Mouse (Mus musculus): ENCODE results near the gene Wwox.

Wwox gene

GRCm38 (mm10) chr8:114927412-114927811, 488.0 kb downstream of the Wwox start:
- no peak for DNase-seq

DNA sequence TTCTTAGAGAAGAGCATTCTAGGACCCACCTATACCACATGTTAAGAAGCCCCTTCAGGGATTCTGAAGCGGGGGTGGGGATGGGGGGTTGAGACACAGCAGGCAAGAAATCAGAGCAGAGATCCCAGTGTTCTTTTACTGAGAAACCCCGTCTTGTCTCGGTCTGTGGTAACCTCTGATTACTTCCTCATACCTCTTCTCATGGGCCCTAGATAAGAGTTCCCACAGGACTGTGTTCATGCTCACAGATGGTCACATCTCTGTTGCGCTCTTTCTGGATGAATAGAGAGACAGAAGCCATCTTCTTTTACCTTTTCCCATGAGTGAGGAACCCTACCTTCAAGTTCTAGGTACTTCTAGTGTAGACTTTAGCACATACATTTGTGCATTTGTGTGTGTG, 488.5 kb downstream of the Wwox start:
- no peak for DNase-seq

- DNase-seq = no peak
Measured at GRCm38 (mm10) chr8:114929597-114929996, 490.1 kb downstream of the Wwox start.

GRCm38 (mm10) chr8:114932071-114932630, 492.7 kb downstream of the Wwox start:
- DNase-seq = no peak

GRCm38 (mm10) chr8:114933248-114933647, 493.8 kb downstream of the Wwox start:
- DNase-seq = no peak

DNA sequence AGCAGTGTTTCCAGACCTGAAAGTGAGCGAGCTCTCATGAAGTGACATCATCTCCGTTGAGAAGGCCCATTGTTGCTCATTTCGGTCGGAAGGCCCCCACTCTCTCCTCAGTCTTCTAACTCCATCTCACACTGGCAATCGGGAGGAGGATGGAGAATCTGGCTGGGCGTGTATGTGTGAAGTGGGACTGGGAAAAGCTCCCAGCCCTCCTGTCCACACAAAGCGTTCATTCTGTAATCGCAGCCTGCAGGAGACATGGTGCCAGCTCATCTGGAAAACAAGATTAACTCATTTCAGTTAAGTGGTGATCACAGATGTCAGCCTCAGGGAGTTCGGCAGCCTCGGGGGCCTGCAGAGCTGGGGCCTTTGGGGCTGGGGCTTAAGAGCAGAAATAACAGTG, 497.4 kb downstream of the Wwox start:
- no peak for DNase-seq

DNA sequence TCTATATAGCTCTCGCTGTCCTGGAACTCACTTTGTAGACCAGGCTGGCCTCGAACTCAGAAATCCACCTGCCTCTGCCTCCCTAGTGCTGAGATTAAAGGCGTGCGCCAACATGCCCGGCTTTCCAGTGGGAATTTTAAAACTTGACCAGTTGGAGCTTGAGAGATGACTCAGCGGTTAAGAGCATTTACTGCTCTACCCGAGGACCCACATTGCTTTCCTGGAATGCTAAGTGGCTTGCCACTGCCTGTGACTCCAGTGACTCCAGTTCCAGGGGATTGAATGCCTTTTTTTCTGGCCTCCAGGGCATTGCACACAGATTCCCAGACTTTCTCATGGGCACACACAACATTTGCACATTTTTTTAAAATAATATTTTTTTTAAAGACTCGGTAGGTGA, 499.9 kb downstream of the Wwox start:
- DNase-seq = peak; percentile 7 to 15

DNA sequence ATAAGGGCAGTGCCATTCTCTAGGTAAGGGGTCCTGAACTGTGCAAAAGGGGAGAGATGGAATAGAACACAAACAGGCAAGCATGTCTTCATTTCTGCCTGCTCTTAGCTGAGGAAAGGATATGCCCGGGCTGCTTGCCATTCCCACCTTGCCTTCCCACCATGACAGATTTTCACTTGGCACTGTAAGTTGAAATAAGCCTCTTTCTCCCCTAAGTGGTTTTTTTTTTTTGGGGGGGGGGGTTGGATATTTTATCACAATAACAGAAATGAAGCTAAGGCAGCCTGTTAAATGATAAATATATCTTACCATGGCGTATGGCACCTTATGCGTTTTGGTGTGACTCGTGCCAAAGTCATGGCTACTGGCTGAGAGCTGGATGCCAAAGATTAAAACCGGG, 501.6 kb downstream of the Wwox start:
- DNase-seq = no peak

DNA sequence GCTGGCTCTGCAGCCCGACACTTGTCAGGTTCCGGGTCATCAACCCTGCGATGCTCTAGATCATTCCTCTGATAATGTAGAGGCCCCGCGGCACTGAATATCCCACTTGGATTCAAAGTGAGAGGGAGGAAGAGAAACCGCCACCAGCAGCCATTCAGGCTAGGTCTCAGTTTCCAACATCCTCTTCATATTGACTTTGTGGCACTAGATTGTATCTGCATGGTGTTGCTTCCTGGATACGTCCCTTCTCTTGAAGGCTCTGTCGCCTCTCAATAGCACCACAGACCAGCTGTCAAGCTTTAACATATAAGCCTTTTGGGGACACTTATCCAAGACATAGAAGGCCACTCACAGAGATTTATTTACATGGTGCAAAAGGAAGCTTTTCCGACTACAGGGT, 502.2 kb downstream of the Wwox start:
- DNase-seq = no peak

DNA sequence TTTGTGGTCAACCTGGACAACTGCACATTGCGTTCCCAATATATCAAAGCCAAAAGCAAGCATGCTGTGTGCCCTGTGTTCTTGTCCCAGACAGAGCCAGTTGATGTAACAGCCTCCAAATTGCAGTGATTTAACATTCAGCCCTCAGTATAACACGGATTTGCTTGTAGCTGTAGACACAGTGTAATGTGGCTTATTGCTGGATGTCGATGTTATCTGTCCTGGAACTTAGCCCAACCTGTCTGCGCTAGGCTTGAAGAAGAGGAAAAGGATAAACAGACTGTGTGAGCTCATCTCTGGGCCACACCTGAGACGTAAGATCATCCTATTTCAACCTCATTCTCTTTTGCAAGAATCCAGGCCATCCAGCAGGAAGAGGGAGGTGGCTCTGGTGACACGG, 508.5 kb downstream of the Wwox start:
- DNase-seq = no peak

GRCm38 (mm10) chr8:114956377-114957168, 517.1 kb downstream of the Wwox start:
- DNase-seq = no peak

DNA sequence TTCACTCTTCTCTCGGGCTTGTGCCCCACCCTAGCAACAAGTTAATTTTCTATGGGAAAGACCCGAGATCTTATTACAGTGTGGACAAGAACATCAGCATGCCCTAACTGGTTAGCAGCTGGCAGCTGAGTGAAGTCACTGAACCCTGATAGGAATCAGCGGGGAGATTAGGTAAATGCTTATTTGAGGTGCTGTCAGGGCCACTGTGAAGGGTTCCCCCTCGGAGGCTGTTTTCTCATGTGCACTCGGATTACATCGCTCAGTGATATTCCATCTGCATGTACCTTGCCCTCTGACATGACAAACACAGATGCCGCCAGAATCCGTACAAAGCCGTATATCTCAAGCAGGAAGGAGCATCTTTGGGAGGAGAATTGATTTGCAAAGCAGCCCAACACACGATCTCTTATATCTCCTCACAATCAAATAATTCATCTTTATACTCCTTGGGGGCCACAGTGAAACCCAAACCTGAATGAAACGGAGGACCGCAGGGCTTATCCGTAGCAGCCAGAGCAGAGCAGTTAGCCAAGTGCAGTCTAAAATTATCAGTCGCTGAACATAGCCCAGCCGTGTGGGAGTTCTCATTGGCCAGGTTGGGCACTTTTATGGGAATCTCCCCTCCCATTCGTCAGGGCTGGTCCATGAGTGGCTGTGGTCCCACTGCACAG, 519.1 kb downstream of the Wwox start:
- no peak for DNase-seq

GRCm38 (mm10) chr8:114959406-114959805, 520.0 kb downstream of the Wwox start:
- no peak for DNase-seq

DNA sequence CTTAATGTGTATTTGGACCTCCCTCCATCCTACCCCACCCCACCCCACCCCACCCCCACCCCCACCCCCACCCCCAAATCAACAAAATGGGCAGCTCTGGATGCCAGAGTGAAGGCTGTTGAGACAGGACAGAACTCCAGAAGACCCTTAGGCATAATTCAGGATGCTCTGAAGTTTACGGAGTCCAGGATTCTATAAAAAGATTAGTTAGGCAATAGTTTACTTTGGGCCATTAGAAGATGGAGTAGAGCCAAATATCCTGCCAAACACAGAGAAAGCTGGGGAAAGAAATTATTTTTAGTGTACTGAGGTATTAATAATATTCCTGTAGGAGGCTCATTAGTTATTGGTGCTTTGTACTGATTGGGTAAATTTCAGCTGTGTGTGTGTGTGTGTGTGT, 523.0 kb downstream of the Wwox start:
- no peak for DNase-seq

DNA sequence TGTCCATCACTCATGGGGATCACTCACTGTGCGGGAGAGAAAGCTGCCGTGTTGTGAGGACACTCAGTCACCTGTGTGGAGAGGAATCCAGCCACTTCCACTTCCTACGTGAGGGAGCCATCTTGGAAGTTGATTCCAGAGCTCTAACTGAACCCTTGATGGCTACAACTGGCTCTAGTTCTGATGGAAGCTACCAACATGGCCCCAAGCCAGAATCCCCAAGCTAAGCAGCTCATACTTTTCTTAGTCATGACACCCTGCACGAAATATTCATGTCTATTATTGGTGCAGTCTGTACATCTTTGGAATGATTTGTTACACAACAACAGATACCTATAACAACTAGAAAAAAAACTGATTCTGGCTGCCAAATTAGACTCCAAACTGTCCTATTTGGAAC, 523.8 kb downstream of the Wwox start:
- no peak for DNase-seq

DNA sequence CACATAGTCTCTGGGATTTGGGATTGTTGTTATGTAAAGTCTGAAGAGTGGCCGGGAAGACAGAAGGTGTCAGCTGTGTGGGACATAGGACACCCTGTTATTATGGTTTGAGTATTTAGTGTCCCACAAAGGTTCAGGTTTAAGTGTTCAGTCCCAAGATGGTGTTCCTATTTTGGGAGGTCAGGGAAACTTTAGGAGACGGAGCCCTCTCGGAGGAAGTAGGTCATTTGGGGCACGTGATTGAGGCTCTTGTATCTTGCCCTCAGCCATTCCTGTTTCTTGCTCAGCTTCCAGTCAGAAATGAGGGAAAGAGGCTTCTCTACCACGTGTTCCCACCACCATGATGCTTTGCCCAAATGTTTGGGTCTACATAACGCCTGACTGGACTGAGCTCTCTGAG, 524.8 kb downstream of the Wwox start:
- no peak for DNase-seq

- no peak for DNase-seq
Measured at GRCm38 (mm10) chr8:114968842-114969241, 529.4 kb downstream of the Wwox start.

DNA sequence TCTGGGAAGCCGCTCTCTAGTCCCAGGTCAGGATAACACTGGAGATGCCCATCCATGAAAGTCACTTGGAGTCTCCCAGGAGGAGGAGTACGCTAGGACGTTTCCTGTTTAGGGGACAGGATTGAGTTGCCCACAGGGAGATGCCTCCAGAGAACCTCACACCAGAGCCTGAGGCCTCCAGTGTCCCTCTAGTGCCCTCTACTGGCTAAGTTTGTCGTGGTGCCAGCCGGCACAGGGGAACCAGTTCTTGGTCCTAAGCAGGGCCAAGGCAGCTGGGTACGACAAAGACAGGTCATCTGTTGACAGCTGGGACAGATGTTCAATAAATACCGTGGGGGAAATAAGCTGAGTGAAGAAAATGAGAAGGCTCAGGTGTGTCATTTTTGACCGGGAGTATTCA, 531.9 kb downstream of the Wwox start:
- peak; percentile 52 to 69 for DNase-seq

- no peak for DNase-seq
Measured at GRCm38 (mm10) chr8:114973002-114973461, 533.6 kb downstream of the Wwox start.

DNA sequence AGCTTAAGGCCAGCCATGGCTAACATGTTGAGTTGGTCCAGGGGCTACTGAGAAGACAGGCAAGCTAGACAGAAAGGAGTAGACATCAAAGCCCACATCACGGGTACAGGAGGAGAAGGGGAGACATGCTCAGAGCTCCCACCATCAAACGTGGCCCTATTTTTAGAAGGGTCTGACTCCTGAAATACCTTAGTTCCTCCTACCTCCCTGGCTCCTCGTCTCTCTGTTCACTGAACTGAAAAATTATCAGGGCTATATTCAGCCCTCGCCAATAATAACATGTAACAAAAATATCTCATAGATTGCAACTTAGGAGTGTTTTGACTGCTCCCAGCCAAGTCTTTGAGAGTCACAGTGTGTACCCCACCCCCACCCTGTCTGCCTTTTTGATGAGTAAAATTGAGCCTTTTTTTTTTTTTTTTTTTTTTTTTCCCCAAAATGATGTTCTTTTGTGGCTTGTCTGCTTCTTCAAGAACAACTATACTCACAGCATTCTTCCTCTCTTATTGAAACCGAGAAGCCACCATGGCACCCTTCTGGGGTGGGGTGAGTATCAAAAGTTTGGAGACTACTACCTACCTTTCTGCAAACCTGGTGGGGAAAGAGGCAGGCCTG, 535.0 kb downstream of the Wwox start:
- no peak for DNase-seq

- DNase-seq = no peak
Measured at GRCm38 (mm10) chr8:114977746-114978145, 538.3 kb downstream of the Wwox start.

- no peak for DNase-seq
Measured at GRCm38 (mm10) chr8:114978206-114978960, 538.9 kb downstream of the Wwox start.

DNA sequence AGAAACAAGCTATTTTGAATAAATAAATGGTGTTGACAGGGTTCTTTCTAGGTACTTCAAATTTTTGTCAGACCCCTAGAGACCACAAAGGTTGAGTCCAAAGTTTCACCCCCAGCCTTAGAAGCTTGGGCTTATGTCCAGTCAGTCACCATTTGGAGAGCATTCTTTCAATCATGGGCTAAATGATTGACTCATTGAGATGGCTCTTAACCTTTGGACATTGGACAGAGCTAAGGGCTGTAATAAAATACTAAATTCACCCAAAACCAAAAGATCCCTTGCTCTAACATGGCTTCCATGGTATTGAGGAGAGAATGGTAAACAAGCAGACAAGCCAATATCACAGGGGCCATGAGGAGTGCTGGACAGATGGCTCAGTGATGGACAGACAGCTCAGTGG, 540.2 kb downstream of the Wwox start:
- DNase-seq = no peak
